Mouse (Mus musculus) retina, adult 2 months (tissue): ENCODE data around the gene Dcaf5.
A peak's percentile ranks its signal among the peaks of the same experiment; 100 is the strongest.
"Not testable (repeated sequence)": the region's sequence is repeated elsewhere in the genome, so short reads cannot be mapped to it uniquely, and the experiment has no call there.

Experiments used
- DNase-seq: peaks from one replicate; pipeline ENCODE4 v3.0.0-alpha.2; 2012; ENCODE audit warnings: low read depth, low spot score

The Dcaf5 gene

DNA sequence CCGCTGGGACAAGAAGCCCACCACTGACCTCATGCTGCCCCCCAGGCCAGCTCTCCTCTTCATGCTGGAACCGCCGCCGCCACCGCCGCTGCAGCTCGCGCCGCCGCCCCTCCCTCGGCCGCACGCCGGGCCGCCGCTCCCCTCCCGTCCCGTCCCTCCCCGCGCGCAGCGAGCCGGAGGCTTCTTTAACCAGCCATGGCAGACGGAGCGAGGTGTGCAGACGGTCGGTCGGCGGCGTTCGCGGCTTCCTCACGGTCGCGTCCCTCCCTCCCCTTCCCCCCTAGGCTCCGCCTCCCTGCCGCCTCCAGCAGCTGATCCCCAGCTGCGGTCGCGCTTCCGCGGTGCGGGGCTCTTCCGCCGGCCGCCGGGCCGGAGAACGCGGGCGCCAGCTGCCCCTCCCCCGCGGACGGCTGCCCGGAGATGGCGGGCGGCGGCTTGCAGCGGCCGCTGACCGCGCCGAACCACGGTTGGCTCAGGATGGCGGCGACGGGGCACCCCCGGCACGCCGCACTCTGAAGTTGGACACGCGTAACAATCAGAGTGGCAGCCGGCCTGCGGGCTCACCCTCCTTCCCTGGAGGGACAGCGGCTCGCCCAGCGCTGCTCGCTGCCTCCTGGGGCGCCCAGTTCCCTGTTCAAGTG, at the start of gene Dcaf5:
Gene Dcaf5, minus strand, starts transcription at position 266 of the 641 bp plus-strand sequence.
- peak; percentile 64 for DNase-seq

- no peak for DNase-seq
These were observed 47.0 kb upstream of the Dcaf5 start for GRCm38 (mm10) chr12:80483397-80483796.

- no peak for DNase-seq
These were observed 43.6 kb upstream of the Dcaf5 start for GRCm38 (mm10) chr12:80479986-80480385.

DNA sequence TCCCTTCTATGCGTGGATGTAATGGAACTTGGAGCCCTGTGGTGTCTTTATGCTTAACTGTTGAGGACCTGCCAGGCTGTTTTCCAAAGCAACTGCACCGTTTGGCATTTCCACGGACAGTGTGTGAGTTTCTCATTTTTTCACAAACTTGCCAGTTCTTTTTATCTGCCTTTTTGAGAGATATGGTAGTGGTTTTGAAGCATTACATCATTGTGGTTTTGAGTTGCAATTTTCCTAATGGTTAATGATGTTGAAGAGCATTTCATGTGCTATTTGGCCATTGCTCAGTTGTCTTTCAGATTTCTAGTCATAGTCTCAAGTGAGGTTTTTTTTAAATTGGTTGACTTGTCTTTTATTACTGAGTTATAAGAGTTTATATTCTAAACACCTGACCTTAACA, 37.3 kb upstream of the Dcaf5 start:
- DNase-seq = no peak

DNA sequence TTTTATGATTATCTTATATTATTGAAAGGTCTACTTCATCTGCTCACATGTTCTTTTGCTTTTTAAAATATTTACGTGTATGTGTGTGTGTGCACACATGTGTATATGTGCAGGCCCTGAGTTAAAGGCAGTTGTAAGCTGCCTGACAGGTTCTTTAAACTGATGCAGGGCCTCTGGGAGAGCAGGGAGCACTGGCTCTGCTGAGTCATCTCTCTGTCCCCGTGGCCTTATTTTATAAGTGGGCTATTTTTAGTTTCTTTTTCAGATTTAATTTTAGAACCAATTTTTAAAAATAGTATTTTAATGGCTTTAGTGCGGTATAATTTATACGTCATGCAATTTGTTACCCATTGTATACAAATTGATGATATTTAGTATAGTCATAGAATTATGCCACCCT, 35.5 kb upstream of the Dcaf5 start:
- DNase-seq = no peak

- no peak for DNase-seq
These were observed 33.8 kb upstream of the Dcaf5 start for GRCm38 (mm10) chr12:80470206-80470605.

DNA sequence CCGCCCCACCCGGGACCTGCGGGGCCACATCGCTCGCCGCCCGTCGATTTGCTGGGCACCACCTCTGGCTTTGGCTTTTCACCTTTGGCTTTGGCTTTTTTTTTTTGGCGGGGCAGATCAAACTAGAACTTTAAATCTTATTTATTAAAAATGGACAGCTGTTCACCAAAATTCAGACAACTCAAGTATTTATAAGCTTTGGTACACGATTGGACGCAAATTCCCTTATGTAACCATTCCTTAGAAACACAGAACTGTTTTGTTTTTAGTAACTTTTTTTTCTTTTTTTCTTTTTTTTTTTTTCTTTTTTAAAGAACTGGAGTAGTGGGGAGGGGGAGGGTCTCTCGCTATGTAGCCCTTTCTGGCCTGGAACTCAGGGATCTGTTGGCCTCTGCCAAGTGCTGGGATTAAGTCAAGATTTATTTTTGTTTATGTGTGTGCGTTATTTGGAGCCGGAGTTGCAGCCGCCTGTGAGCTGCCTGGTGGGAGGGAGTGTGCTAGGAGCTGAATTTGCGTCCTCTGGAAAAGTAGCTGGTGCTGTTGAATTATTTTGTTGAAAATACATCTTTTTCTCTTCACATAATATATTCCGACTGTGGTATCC, 27.4 kb upstream of the Dcaf5 start:
- DNase-seq = no peak

GRCm38 (mm10) chr12:80462942-80463651, 26.7 kb upstream of the Dcaf5 start, which contains the start of gene Exd2:
Exd2 (plus strand) TSS chr12:80463095.
- DNase-seq = peak; percentile 79

DNA sequence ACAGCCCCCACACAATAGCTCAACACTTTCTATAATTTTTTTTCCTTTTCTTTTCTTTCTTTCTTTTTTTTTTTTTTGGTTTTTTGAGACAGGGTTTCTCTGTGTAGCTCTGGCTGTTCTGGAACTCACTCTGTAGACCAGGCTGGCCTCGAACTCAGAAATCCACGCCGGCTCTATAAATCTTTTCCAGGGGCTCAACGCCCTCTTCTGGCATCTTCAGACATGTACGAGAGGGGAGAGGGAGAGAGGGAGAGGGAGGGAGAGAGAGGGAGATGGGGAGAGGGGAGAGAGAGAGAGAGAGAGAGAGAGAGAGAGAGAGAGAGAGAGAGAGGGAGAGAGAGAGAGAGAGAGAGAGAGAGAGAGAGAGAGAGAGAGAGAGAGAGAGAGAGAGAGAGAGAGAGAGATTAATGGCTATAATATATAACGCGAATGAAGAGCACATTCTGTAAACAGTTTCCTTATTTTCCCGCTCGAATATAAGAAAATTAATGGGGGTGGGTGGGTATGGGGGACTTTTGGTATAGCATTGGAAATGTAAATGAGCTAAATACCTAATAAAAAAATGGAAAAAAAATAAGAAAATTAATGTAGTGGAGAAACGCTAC, 26.0 kb upstream of the Dcaf5 start:
- DNase-seq = not testable (repeated sequence)

DNA sequence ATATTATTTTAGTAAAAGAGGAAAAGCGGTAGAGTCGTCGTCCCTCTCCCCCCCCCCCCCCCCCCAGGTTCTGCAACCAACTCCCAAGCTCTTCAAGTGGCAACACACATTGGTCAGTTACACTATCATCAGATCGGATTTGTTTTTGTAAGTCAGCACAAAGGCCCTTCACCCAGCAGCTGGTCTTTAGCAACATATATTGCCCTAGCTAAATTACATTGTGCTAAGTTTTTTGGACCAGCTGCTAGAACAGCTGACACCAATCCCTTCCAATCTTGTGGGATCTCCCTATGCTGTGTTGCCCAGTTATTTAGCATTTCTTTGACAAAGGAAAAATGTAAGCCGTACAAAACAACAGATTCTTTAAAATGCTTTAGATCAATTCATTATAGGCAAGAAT, 21.6 kb upstream of the Dcaf5 start:
- DNase-seq = no peak

DNA sequence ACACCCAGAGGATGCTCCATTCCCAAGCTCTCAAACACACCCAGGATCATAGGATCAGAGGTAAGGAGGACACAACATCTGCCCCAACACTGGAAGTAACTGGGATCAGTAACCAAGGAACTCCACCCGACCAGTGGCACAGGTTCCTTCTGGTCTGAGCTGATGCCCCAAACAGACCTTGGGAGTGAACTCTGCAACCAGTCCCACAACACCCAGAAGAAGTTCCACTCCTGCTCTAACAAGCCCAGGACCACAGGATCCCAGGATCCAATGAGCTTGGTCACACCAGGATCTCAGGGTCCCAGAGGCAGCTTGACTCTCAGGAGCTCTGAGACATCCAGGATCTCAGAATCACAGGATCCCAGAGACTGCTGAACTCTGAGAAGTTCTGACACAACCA, 17.1 kb upstream of the Dcaf5 start:
- no peak for DNase-seq

DNA sequence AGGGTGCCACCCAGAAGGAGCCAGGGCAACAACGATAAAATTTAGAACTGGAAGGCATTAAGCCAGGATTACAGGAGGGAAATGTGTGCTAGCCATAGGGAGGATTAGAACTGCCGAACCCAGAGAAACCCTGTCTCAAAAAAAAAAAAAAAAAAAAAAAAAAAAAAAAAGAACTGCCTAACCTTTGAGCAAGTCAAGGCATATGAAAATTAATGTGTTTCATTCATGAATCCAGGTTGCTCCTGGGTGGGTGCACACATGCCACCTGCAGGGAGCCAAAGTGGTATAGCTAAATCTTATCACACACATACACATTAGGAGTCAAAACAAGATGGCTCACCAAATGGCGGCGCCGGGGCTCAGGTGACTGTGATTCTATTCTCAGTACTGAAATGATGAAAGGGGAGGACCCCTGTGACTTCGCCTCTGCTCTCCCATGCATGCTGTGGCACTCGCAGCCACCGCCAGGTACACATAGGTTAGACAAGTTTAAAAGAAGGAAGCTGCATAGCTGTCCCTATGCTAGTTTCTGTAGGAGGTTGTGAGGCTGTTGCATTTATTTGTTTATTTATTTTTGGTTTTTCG, 8.2 kb upstream of the Dcaf5 start:
- DNase-seq = no peak

DNA sequence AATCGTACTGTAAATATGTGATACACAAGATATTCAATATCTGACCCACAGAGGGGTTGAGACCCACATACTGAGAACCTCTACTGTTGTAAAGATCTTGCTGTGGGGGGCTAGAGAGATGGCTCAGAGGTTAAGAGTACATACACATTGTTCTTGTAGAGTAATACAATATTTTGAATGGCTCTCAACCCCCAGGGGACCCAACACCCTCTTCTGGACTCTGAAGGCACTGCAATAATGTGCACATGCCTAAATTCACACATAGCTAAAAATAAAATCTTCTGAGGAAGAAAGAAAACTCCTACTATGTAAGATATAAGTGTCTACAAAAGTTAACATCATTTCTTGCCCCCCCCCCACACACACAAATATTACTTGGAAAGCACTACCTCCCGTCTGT, 4.6 kb upstream of the Dcaf5 start:
- DNase-seq = no peak

- DNase-seq = no peak
These were observed 762 bp upstream of the Dcaf5 start for GRCm38 (mm10) chr12:80437051-80437675.

- peak; percentile 18 for DNase-seq
These were observed 514 bp downstream of the Dcaf5 start for GRCm38 (mm10) chr12:80435887-80436286.

- peak; percentile 47 for DNase-seq
These were observed 1.3 kb downstream of the Dcaf5 start for GRCm38 (mm10) chr12:80434961-80435691.

DNA sequence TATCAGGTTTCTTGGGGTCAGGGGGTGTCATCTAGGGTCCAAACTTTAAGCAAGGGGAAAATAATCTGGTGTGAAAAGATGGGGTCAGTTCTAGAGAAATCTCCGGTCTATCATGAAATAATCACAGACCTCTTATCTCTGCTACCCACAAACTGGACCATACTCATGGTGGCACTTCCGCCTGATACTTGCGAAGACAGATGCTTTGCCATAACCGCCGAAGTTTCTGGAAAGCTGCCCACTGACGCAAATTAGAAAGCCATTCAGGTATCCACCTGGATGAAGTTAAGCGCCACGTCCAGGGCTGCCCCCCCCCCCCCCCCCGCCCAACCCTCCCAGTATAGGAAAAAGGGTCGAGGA, 1.8 kb downstream of the Dcaf5 start:
- peak; percentile 4 for DNase-seq

DNA sequence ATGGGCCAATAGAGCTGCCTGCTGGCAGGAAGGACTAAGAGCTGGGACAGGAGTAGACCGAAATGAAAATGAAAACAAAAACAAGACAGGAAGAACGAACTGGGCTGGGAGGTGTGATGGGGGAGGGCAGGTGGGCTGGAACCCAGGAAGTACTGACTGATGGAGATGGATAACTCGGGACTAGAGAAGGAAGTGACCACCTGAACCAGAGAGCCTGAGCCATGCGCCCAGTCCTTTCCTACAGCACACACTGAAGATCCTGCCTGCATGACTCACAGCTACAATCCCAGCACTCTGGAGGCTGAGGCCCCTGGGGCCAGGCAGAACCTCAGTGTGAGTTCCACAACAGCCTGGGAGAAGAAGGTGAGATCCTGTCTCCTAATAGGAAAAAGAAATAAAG, 3.1 kb downstream of the Dcaf5 start:
- no peak for DNase-seq

- DNase-seq = no peak
These were observed 8.7 kb downstream of the Dcaf5 start for GRCm38 (mm10) chr12:80427683-80428082.

GRCm38 (mm10) chr12:80415100-80415499, 21.3 kb downstream of the Dcaf5 start:
- DNase-seq = no peak

DNA sequence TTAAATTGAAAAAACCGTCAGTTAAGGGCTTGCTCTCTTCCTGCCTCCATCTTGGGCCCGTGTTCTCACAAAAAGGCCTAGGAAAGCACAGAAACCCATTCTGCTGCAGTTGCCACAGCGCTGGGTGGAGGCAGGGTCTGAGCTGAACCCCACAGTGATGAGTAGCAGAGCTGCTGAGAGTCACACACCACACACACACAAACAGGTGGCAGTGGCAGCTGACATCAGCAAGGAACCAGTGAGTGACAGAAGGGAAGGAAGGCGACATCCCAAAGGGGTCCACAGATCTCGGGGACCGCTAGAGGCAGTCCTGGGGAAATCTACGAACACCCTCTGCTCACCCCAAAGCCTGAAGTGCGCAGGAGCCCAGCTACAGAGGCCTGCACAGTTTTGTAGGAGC, 25.5 kb downstream of the Dcaf5 start:
- DNase-seq = no peak
